Mouse (Mus musculus): Measurements from ENCODE around the gene Tmigd3.

- no peak for TF ChIP-seq CTCF (IDR thresholded peaks at IDR 0.05; ENCODE audit: low read depth)
- TF ChIP-seq EP300 (optimal IDR thresholded peaks at IDR 0.05): no peak
These were observed 102.7 kb downstream of the Tmigd3 start, which contains the start of gene Ovgp1 for GRCm38 (mm10) chr3:105973411-105973810.
